In the genomic region with DNA sequence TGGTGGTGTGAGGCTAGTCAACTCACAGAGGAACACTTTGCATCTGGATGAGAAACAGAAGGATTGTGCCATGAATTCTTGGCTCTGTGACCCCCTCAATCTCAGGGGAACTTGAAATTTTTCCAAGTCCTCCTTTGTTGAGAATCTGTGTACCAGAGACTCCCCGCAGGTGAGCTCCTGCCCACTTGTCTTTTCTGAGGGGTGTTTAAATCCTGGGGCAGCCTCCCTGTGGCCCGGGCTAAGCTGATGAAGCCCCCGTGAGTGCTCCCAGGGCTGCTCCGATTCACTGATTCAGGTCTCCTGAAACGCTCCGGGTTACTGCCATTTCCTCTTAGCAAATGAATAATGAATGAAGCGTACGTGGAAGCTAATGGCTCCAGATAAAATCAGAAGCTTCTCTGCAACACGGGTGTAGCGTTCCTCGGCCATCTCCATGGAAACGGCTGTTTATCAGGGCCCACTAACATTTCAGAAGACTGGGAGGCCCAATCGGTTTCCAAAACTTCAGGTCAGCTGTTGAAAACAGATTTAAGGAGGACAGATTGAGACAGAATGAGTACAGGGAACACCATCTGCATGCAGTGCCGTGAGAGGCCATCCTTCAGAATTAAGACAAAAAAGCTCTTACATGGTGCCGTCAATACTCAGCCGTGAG, we compare ENCODE assay signal across 8 mouse cellular contexts.
DNase-seq lines count a peak whose midpoint lies in the region; ATAC-seq and TF ChIP-seq lines count a peak whose summit lies in the region.
"Had no signal": no experiment of that assay in that cellular context is flagged by ENCODE, and none has a peak within 500 bp of the region (broad histone marks: within the 10 kb centered on the region; RNA-seq: fewer than 3 reads in every experiment).

No protein-coding gene starts in this region.

- peak overlapping the region; percentile 23; the same call in 1 of the 2 replicates for H3K4me2 ChIP-seq in stomach, embryonic 14.5 days (replicated peaks; ENCODE audit: low read depth, low read length)
- H3K4me2 ChIP-seq in stomach, postnatal 0 days (replicated peaks; ENCODE audit: low read depth) = no peak overlapping the region
- peak overlapping the region; percentile 38 for H3K4me2 ChIP-seq in forebrain, postnatal 0 days (ENCODE audit: low read depth)
- H3K4me2 ChIP-seq in limb, embryonic 11.5 days (ENCODE audit: low read depth, severe bottlenecking) = no peak overlapping the region
- H3K4me2 ChIP-seq: liver, embryonic 15.5 days had no signal

- DNase-seq in stomach, postnatal 0 days (ENCODE audit: low spot score) = no peak
- peak; percentile 79 for DNase-seq in forebrain, postnatal 0 days
- peak; percentile 21 for DNase-seq in limb, embryonic 11.5 days (ENCODE audit: low spot score)
- no peak for DNase-seq in natural killer cell, adult 2 months (ENCODE audit: low spot score in 2 of 2)
- no peak for DNase-seq in adrenal gland, postnatal 4 days (ENCODE audit: low spot score in 2 of 2)
- no peak for DNase-seq in thymus, postnatal 36 days

- no peak for TF ChIP-seq CTCF in stomach, postnatal 0 days (IDR thresholded peaks at IDR 0.05; ENCODE audit: low read depth)
- no peak for TF ChIP-seq CTCF in forebrain, postnatal 0 days (IDR thresholded peaks at IDR 0.05; ENCODE audit: low read depth)

- H3K27ac ChIP-seq in stomach, embryonic 14.5 days (ENCODE audit: low read length) = no peak overlapping the region
- H3K27ac ChIP-seq in stomach, postnatal 0 days (replicated peaks) = no peak overlapping the region
- peak overlapping the region; percentile 85 for H3K27ac ChIP-seq in forebrain, postnatal 0 days (ENCODE audit: low read depth, low read length)
- no peak overlapping the region for H3K27ac ChIP-seq in limb, embryonic 11.5 days (replicated peaks; ENCODE audit: low read depth, low read length)
- H3K27ac ChIP-seq: liver, embryonic 15.5 days had no signal

- WGBS in stomach, embryonic 14.5 days = 15% methylated on average over 16 of the region's 16 CpGs
- WGBS in stomach, postnatal 0 days = 30% methylated on average over 16 of the region's 16 CpGs
- WGBS in forebrain, postnatal 0 days = 6% methylated on average over 16 of the region's 16 CpGs
- WGBS in limb, embryonic 11.5 days = 42% methylated on average over 16 of the region's 16 CpGs

- H3K4me1 ChIP-seq in stomach, embryonic 14.5 days (ENCODE audit: control insufficient read depth, insufficient read depth, low read length) = peaks cover 8% of the 10 kb centered on the region; the same call in 1 of the 2 replicates
- H3K4me1 ChIP-seq in stomach, postnatal 0 days (replicated peaks; ENCODE audit: control insufficient read depth, insufficient read depth) = no peaks in the 10 kb centered on the region
- H3K4me1 ChIP-seq in forebrain, postnatal 0 days (ENCODE audit: insufficient read depth) = peaks cover 55% of the 10 kb centered on the region
- H3K4me1 ChIP-seq in limb, embryonic 11.5 days (ENCODE audit: control insufficient read depth, insufficient read depth, low read length) = peaks cover 10% of the 10 kb centered on the region
- H3K4me1 ChIP-seq: liver, embryonic 15.5 days had no signal

- no peaks in the 10 kb centered on the region for H3K36me3 ChIP-seq in stomach, embryonic 14.5 days (ENCODE audit: control insufficient read depth, insufficient read depth, low read length)
- H3K36me3 ChIP-seq in stomach, postnatal 0 days (ENCODE audit: control insufficient read depth, insufficient read depth, low read length) = no peaks in the 10 kb centered on the region
- no peaks in the 10 kb centered on the region for H3K36me3 ChIP-seq in forebrain, postnatal 0 days (ENCODE audit: insufficient read depth)
- H3K36me3 ChIP-seq in limb, embryonic 11.5 days (ENCODE audit: control insufficient read depth, insufficient read depth, low read length) = no peaks in the 10 kb centered on the region
- H3K36me3 ChIP-seq: liver, embryonic 15.5 days had no signal

- H3K9ac ChIP-seq in stomach, embryonic 14.5 days (replicated peaks; ENCODE audit: low read depth, low read length) = no peak overlapping the region
- H3K9ac ChIP-seq in stomach, postnatal 0 days (ENCODE audit: low read length) = no peak overlapping the region
- H3K9ac ChIP-seq in forebrain, postnatal 0 days = peak overlapping the region; percentile 39
- H3K9ac ChIP-seq in limb, embryonic 11.5 days (ENCODE audit: low read length) = no peak overlapping the region
- H3K9ac ChIP-seq: liver, embryonic 15.5 days had no signal

- no peak for ATAC-seq in stomach, embryonic 14.5 days (ENCODE audit: insufficient number of reproducible peaks, insufficient read depth, low FRiP score, low read depth)
- no peak for ATAC-seq in stomach, postnatal 0 days (ENCODE audit: low FRiP score, low TSS enrichment)
- peak; percentile 47 for ATAC-seq in forebrain, postnatal 0 days
- ATAC-seq in limb, embryonic 11.5 days (ENCODE audit: insufficient number of reproducible peaks, low FRiP score, low TSS enrichment, low read depth) = no peak

- H3K4me3 ChIP-seq in stomach, embryonic 14.5 days (ENCODE audit: low read depth, low read length) = no peak overlapping the region
- H3K4me3 ChIP-seq in stomach, postnatal 0 days (ENCODE audit: low read depth, low read length) = no peak overlapping the region
- no peak overlapping the region for H3K4me3 ChIP-seq in forebrain, postnatal 0 days (ENCODE audit: low read depth, low read length)
- no peak overlapping the region for H3K4me3 ChIP-seq in limb, embryonic 11.5 days (ENCODE audit: low read depth, low read length)
- H3K4me3 ChIP-seq: liver, embryonic 15.5 days had no signal

- TF ChIP-seq EP300 in stomach, postnatal 0 days (optimal IDR thresholded peaks at IDR 0.05) = no peak

- H3K27me3 ChIP-seq in stomach, embryonic 14.5 days (ENCODE audit: control insufficient read depth, insufficient read depth, low read length) = no peaks in the 10 kb centered on the region
- no peaks in the 10 kb centered on the region for H3K27me3 ChIP-seq in stomach, postnatal 0 days (ENCODE audit: control insufficient read depth, insufficient read depth, low read length)
- no peaks in the 10 kb centered on the region for H3K27me3 ChIP-seq in forebrain, postnatal 0 days (ENCODE audit: insufficient read depth, low read length)
- H3K27me3 ChIP-seq in limb, embryonic 11.5 days (ENCODE audit: control insufficient read depth, insufficient read depth, low read length) = no peaks in the 10 kb centered on the region
- H3K27me3 ChIP-seq: liver, embryonic 15.5 days had no signal

- no peaks in the 10 kb centered on the region for H3K9me3 ChIP-seq in stomach, embryonic 14.5 days (ENCODE audit: control insufficient read depth, low read depth, low read length)
- H3K9me3 ChIP-seq in stomach, postnatal 0 days (ENCODE audit: control insufficient read depth, low read length) = no peaks in the 10 kb centered on the region
- H3K9me3 ChIP-seq in forebrain, postnatal 0 days (ENCODE audit: low read length) = no peaks in the 10 kb centered on the region
- no peaks in the 10 kb centered on the region for H3K9me3 ChIP-seq in limb, embryonic 11.5 days (ENCODE audit: control insufficient read depth, low read length)
- H3K9me3 ChIP-seq: liver, embryonic 15.5 days had no signal

Comparison
In these comparisons a context has a peak if more than half of its experiments do, and no peak if none do; other contexts are left out.
1. H3K4me2 ChIP-seq: peak in stomach, embryonic 14.5 days (single experiment) and forebrain, postnatal 0 days (single experiment); none in stomach, postnatal 0 days (single experiment) and limb, embryonic 11.5 days (single experiment).
2. DNase-seq: peak in forebrain, postnatal 0 days (single experiment) and limb, embryonic 11.5 days (single experiment); none in stomach, postnatal 0 days (single experiment), natural killer cell, adult 2 months (0 of 2), adrenal gland, postnatal 4 days (0 of 2) and thymus, postnatal 36 days (0 of 2).